Comparison of ENCODE assay signal across 27 mouse cellular contexts in genomic region chr6:17882943-17883342, GRCm38 (mm10).
"Had no signal": no experiment of that assay in that cellular context is flagged by ENCODE, and none has a peak within 500 bp of the region (broad histone marks: within the 10 kb centered on the region; RNA-seq: fewer than 3 reads in every experiment).

No protein-coding gene starts in this region.

- DNase-seq: gastrocnemius, adult 2 months; gastrocnemius, postnatal 10 days; gastrocnemius, postnatal 25 days; heart, adult 18-20 months; heart, postnatal 10 days; heart, postnatal 4 days; kidney, adult 11 months; kidney, adult 2 months; kidney, adult 9 months; kidney, postnatal 14 days; kidney, postnatal 36 days; liver; liver, embryonic 13.5 days had no signal

- H3K4me3 ChIP-seq: gastrocnemius, adult 2 months; heart, embryonic 10.5 days; heart, embryonic 12.5 days; hindbrain, embryonic 10.5 days; hindbrain, embryonic 12.5 days; kidney, embryonic 15.5 days; layer of hippocampus, adult 2 months; left cerebral cortex, adult 2 months; limb, embryonic 10.5 days; limb, embryonic 12.5 days; liver, embryonic 13.5 days had no signal

- H3K36me3 ChIP-seq: kidney, embryonic 15.5 days had no signal

- H3K4me2 ChIP-seq: heart, embryonic 12.5 days; hindbrain, embryonic 12.5 days; hindbrain, embryonic 14.5 days; kidney, embryonic 15.5 days; limb, embryonic 12.5 days; liver, embryonic 11.5 days; liver, embryonic 13.5 days had no signal

- H3K9ac ChIP-seq: heart, embryonic 12.5 days; hindbrain, embryonic 12.5 days; hindbrain, embryonic 14.5 days; kidney, embryonic 15.5 days; limb, embryonic 12.5 days; liver, embryonic 13.5 days had no signal

- ATAC-seq: hindbrain, embryonic 16.5 days; inflammation-experienced regulatory T-cells, adult 6 months had no signal

- H3K9me3 ChIP-seq: heart, embryonic 10.5 days; heart, embryonic 12.5 days; hindbrain, embryonic 10.5 days; hindbrain, embryonic 12.5 days; kidney, embryonic 15.5 days; limb, embryonic 10.5 days; limb, embryonic 12.5 days; liver, embryonic 13.5 days had no signal

- H3K4me1 ChIP-seq: hindbrain, embryonic 10.5 days; hindbrain, embryonic 12.5 days; kidney, embryonic 15.5 days; limb, embryonic 10.5 days; limb, embryonic 12.5 days had no signal

- H3K27ac ChIP-seq: gastrocnemius, adult 2 months; heart, embryonic 10.5 days; hindbrain, embryonic 10.5 days; hindbrain, embryonic 12.5 days; hindbrain, embryonic 14.5 days; kidney, embryonic 15.5 days; kidney, postnatal 0 days; layer of hippocampus, adult 2 months; limb, embryonic 10.5 days; limb, embryonic 12.5 days; liver, embryonic 13.5 days had no signal

- H3K27me3 ChIP-seq: heart, embryonic 12.5 days; hindbrain, embryonic 12.5 days; kidney, embryonic 15.5 days; limb, embryonic 12.5 days; liver, embryonic 13.5 days had no signal
